Mouse (Mus musculus): ENCODE measurements around the gene Efhd1. TPM values are rescaled to one million over a fixed set of nuclear protein-coding genes. Genes with fewer than 3 reads are reported as not detected.

The Efhd1 gene
- total RNA-seq, 1 experiment from 2014 or later = not detected

DNA sequence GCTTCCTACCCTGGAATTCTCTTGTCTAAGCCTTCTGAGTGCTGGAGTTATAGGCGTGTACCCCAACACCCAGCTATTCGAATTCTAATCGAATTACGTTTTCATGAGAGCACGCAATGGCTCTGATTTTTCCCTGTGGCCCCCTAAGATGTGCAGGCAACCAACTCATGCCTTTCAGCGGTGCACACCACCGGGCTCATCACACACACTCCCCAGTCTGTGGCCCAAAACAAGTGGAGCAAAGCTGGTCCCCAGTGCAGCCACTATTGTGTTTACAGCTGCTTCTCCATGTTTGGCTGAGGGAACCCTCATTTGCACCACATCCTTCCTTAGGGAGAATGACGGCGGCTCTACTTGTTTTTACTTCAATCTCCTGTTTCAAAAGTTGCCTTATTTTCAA, 906 bp upstream of the Efhd1 start:
- no peak for ATAC-seq (replicated peaks in 1 of 2; ENCODE audit: insufficient read depth in 1 of 2, low FRiP score in 2 of 2, low TSS enrichment in 1 of 2, low read depth in 1 of 2, poor library complexity in 2 of 2, severe bottlenecking in 2 of 2)

DNA sequence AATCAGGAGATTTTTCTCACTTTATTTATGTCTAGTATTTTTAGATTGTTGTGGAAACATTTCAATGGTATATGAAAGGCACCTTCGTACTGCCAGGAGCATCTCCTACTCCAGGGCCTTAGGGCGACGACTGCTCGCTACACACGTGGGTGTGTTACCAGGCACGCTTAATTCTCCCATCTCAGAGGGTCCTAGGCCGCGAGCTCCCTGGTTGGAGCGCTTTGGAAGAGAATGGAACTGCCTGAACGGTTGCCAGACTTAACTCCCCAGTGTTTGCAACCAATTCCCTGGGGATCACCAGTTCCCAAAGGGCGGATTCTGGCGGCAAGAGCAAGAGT, 398 bp upstream of the Efhd1 start:
- no peak for ATAC-seq (replicated peaks in 1 of 2; ENCODE audit: insufficient read depth in 1 of 2, low FRiP score in 2 of 2, low TSS enrichment in 1 of 2, low read depth in 1 of 2, poor library complexity in 2 of 2, severe bottlenecking in 2 of 2)

DNA sequence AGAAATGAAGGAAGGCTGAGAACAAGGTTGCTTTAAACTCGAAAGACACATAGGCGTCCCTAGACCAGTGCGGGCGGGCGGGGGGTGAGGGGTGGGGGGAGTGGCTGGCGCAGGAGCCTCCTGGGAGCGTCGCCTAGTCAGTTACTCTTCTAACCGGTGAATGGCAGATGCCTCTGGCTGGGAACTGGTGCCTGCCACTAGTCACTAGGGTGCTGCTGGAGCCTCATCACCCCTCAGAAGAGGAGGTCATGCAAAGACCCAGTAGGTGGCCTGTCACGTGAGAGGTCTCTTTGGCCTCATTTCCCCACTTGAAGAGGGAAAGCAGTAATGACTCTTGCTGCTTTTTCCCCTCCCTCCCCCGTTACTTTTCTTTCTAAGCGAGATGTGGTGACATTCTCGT, 1.0 kb downstream of the Efhd1 start:
- ATAC-seq (replicated peaks in 1 of 2; ENCODE audit: insufficient read depth in 1 of 2, low FRiP score in 2 of 2, low TSS enrichment in 1 of 2, low read depth in 1 of 2, poor library complexity in 2 of 2, severe bottlenecking in 2 of 2) = no peak

DNA sequence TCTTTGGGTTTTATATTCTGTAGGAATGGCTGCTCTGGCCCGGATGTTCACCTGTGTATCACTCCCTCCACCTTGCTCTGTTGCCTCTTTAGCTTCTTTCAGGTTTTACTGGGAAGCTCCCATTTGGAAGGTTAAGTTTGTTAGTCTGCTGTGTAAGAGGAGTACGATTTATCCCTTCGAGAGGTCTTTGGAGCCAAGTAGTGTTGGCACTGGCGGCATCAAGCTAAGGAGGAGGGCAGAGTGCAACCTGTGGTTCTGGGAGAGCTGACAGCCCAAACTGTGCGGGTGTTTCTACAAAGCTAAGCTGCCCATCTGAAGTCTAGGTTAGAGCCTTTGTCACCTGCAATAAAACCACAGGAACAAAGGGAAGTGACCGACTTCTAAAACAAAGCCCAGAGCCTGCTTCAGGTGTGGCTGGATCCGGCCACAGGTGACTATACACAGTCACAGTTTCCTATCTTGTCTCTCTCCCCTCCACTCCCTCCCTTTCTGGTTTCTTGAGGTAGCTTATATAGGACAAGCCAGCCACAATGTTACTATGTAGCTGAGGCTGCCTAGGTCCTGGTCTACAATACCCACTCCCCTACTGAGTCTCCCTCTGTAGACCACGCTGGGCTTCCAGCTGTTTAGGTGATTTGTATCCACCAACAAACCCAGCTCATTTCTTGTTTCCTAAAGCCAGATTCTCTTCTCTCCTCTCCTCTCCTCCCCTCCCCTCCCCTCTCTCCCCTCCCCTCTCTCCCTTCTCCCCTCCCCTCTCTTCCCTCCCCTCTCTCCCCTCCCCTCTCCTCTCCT, 2.3 kb downstream of the Efhd1 start:
- no peak for ATAC-seq (replicated peaks in 1 of 2; ENCODE audit: insufficient read depth in 1 of 2, low FRiP score in 2 of 2, low TSS enrichment in 1 of 2, low read depth in 1 of 2, poor library complexity in 2 of 2, severe bottlenecking in 2 of 2)

DNA sequence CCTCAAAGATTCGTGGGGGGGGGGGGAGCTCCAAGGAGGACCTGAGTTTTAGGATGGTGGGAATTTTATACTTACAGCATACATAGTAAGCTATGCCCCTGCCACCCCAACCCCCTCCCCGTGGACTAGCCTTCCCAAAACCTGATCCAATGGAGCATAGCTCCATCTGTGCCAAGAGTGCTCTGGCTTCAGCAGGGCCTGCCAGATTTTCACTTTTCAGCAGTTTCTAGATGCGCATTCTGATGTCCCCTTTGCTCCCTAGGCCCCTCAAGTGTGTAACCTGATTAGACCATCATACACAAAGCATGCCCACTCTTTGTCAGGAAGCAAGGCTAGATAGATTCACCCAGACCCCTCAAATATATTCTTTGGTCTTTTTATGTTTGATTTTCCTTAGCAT, 6.0 kb downstream of the Efhd1 start:
- ATAC-seq (replicated peaks in 1 of 2; ENCODE audit: insufficient read depth in 1 of 2, low FRiP score in 2 of 2, low TSS enrichment in 1 of 2, low read depth in 1 of 2, poor library complexity in 2 of 2, severe bottlenecking in 2 of 2) = no peak

DNA sequence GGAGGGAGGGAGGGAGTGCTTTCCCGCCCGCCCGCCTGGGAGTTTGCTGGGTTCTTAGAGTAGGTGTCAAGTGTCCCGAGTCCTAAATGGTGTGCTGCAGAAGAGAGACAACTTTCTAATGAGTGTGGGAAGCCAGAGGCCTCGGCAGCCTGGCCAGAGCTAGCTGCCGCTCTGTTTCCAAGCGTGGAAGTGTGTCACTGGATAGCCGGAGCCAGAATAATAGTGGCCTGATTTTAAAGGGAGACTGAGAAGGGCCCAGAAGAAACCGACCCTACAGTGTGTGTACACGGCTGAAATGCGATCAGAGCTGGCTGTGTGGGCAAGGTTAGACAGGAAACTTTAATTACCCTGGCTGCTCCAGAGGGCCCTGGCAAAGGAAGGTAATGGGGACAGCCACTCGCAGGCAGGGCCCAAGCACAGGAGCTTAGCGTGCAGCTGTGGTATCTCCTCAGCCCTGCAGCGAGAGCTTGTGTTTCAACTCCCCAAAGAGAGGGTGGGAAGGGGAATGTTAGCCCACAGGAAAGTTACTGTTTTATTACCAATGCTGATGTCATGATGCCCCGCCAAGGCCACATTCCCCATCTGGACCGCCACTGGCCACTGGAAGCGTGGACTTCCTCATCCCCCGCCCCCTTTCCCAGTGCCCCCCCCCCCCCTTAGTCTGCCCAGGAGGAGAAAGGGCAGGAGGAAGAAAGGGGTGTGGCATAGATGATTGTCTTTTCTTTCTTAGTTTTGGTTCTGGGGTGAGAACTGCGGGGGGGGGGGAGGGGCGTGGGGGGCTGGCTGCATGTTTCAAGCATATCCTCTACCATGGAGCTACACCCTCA, 6.7 kb downstream of the Efhd1 start:
- no peak; a peak in 1 of 4 replicates for ATAC-seq (replicated peaks in 1 of 2; ENCODE audit: insufficient read depth in 1 of 2, low FRiP score in 2 of 2, low TSS enrichment in 1 of 2, low read depth in 1 of 2, poor library complexity in 2 of 2, severe bottlenecking in 2 of 2)

DNA sequence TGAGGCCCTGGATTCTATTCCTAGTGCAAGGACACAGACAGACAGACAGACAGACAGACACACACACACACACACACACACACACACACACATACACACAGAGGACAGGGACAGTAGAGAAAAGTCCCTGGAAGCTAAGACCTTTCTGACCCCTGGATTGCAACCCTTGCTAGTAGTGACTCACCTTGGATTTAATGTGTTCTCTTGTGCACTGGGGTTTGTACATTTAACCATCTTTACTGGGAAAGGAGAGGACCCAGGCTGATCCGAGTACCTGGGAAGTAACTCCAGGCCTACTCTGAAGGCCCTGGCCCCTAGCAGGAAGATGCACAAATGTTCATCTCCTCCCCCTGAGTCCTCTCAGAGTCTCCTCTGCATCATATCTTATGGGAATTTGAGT, 7.4 kb downstream of the Efhd1 start:
- no peak for ATAC-seq (replicated peaks in 1 of 2; ENCODE audit: insufficient read depth in 1 of 2, low FRiP score in 2 of 2, low TSS enrichment in 1 of 2, low read depth in 1 of 2, poor library complexity in 2 of 2, severe bottlenecking in 2 of 2)

DNA sequence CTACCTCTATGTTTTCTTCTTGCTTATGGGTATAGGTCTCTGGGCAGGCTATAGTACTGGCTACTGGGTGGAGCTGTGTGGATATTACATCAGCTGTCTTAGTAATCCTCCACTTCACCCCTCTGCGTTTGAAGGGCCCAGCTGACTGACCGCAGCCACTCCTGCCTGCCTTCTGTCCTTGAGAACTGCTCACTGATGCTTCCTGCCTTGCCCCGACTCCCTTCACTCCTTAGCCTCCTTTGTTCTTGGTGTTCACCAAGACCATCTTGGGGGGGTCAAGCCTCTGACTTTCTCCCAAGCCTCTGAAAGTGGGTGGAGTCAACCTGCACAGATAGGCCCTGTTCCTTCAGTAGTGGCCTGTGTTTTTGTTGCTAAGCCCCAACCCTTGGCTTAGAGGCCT, 8.3 kb downstream of the Efhd1 start:
- no peak for ATAC-seq (replicated peaks in 1 of 2; ENCODE audit: insufficient read depth in 1 of 2, low FRiP score in 2 of 2, low TSS enrichment in 1 of 2, low read depth in 1 of 2, poor library complexity in 2 of 2, severe bottlenecking in 2 of 2)

DNA sequence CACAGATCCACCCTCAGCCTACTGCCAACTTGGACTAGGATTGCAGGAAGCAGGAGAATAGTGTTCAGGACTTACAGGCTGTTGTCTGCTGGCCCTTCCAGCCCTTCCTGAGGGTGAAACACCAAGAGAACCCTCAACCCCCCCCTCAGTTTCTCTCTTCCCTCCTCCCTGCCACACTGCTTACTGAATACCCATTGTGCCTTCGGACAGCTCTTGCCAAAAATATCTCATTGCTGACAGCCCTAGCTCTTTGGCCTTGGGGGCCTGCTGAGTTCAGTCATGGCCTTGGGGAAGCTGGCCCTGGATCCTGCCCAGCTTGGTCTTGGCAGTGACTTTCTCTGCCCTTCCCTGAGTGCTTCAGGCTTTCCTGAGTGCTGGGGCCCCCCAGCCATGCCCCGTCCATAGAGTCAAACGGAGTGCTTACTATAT, 9.4 kb downstream of the Efhd1 start:
- no peak for ATAC-seq (replicated peaks in 1 of 2; ENCODE audit: insufficient read depth in 1 of 2, low FRiP score in 2 of 2, low TSS enrichment in 1 of 2, low read depth in 1 of 2, poor library complexity in 2 of 2, severe bottlenecking in 2 of 2)

DNA sequence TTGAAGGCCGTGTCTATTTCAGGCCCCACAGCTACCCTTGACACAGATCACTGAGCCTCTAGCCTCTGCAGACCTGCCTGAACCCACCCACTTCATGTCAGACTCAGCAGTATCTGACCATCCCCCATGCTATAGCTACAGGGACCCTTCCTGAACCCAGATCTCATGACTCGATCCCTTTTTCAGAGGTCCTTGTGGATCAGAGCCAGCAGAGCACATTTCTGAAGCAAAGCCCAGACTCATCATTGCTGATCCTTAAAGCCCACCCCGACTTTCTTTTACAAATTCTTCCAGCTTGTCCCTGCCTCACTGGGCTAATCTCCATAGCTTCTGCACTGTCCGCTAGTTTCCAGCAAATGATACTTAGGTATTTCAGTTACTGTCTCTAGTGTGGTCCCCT, 10.0 kb downstream of the Efhd1 start:
- ATAC-seq (replicated peaks in 1 of 2; ENCODE audit: insufficient read depth in 1 of 2, low FRiP score in 2 of 2, low TSS enrichment in 1 of 2, low read depth in 1 of 2, poor library complexity in 2 of 2, severe bottlenecking in 2 of 2) = no peak

DNA sequence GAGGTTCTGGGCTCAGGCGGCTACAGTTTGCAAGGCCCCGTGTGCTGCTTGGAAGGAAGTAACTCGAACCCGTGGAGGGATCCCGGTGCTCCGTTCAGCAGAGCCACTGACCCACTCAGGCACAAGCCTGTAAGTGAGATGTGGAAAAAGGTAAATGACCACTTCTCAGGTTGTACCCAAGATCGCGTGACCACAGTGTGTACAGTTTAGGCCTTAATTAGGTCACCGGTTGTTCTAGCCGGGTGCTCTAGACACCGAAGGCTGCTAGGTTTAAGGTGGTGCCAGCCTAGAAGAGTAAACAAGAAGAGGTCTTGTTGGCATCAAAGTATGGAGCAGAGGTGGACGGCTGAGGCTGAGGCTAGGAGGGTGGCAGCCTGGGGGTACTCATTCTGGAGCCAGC, 11.0 kb downstream of the Efhd1 start:
- ATAC-seq (replicated peaks in 1 of 2; ENCODE audit: insufficient read depth in 1 of 2, low FRiP score in 2 of 2, low TSS enrichment in 1 of 2, low read depth in 1 of 2, poor library complexity in 2 of 2, severe bottlenecking in 2 of 2) = no peak

DNA sequence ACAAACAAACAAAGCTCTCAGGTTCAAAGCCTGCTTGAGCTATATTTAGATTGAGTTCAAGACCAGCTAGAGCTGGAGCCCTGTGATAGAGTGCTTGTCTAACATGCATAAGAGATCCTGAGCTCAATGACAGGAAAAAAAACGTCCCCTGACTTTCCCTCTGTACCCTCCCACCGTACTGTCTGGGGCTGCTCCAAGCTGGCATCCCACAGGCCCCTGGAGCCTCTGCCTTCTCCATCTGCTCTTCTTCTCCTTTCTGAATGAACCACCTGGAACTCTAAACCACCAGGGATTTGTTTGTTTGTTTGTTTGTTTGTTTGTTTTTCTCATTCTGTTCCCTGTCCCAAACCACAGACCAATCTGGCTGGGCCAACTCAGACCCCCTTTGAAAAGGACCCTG, 11.9 kb downstream of the Efhd1 start:
- ATAC-seq (replicated peaks in 1 of 2; ENCODE audit: insufficient read depth in 1 of 2, low FRiP score in 2 of 2, low TSS enrichment in 1 of 2, low read depth in 1 of 2, poor library complexity in 2 of 2, severe bottlenecking in 2 of 2) = no peak

DNA sequence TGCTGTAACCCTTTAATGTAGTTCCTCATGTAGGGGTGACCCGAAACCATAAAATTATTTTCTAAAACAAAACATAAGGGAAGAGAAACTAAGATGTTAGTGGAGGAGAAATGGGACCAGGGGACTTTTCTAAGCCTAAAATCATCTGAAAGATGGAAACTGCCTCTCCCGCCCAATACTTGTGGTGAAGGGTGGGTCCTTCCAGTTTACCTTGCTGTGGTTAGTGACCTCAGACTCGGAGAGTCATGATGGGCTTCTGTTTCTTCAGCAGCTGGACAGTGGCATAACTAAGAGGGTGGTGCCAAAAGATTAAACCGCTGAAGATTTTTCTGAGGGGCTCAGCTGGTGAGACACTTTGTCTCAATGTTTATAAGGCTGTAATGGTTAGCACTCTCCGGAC, 16.1 kb downstream of the Efhd1 start:
- ATAC-seq (replicated peaks in 1 of 2; ENCODE audit: insufficient read depth in 1 of 2, low FRiP score in 2 of 2, low TSS enrichment in 1 of 2, low read depth in 1 of 2, poor library complexity in 2 of 2, severe bottlenecking in 2 of 2) = no peak

DNA sequence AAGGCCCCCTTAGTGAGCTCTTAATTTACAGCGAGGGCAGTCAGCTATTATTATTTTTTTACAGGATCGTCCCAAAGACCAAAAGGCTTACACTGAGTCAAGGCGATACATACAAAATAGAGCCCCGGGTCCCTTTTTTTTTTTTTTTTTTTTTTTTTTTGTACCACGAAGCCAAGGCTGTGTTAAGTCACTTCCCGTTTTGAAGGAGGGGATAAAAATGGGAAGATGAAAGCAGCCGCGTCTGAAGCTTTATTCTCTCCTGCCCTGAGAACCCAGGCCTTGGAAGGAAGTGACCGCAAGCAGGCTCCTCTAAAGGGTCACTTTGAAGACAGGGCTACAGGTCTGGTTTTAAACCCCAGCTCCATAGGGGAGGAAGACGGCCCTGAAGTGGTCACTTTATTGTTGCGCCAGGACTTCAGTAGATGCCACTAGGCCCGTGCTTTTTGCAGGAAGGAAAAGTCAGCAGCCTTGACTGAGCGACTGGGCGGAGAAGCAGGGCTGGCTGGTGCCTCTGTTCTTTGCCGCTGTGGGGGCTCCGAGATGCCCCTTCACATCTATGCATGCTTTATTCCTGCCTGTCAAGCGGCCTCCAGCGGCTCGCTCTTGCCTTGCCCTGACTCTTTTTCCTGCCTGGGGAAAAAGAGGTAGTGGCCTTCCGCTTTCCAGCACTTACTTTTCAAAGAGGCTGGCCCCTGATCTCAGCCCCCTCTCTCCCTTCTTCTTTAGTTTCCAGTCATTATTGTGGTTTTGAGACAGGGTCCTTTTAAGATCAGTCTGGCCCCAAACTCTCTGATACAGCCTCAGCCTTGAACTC, 17.6 kb downstream of the Efhd1 start:
- ATAC-seq (replicated peaks in 1 of 2; ENCODE audit: insufficient read depth in 1 of 2, low FRiP score in 2 of 2, low TSS enrichment in 1 of 2, low read depth in 1 of 2, poor library complexity in 2 of 2, severe bottlenecking in 2 of 2) = peak; percentile 43 to 56; a peak in 3 of 4 replicates

DNA sequence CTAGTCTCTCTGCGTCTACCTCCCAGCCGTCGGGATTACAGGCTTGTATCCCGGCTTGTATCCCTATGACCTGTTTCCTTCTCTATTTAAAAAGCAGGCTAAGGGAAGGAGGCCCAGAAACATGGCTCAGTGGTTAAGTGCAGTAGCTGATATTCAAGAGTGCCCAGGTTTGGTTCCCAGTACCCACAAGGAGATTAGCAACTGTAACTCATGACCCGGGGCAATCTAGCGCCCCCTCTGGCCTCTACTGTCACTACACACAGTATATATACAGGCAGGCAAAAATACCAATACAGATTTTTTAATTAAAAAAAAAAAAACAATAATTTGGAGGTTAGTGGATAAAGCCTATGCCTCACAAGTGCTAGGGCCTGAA, 18.2 kb downstream of the Efhd1 start:
- ATAC-seq (replicated peaks in 1 of 2; ENCODE audit: insufficient read depth in 1 of 2, low FRiP score in 2 of 2, low TSS enrichment in 1 of 2, low read depth in 1 of 2, poor library complexity in 2 of 2, severe bottlenecking in 2 of 2) = no peak

DNA sequence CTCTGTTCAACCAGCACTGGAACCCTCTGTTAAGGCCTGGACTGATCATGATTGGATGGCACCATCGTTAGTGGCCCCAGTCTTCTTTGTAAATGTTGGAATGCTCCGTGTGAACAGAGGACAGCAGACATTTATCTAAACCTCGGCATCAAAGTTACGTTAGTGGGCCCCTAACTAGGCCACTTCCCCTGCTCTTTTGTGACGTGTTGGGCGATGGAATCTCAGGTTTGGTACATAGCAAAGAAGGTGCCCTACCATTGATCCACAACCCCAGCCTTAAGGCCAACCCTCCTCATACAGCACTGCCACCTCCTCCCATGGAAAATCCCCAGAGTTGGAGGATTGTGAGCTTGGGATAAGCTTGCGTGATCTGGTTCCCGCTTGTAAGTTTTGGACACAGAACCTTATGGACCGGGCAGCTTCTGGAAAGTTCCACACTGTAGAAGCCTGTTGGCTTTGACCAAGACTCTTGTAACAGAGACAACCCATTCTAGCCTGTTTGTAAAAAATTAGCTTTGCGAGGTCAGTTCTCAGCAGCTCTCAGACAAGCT, 19.3 kb downstream of the Efhd1 start:
- ATAC-seq (replicated peaks in 1 of 2; ENCODE audit: insufficient read depth in 1 of 2, low FRiP score in 2 of 2, low TSS enrichment in 1 of 2, low read depth in 1 of 2, poor library complexity in 2 of 2, severe bottlenecking in 2 of 2) = no peak

DNA sequence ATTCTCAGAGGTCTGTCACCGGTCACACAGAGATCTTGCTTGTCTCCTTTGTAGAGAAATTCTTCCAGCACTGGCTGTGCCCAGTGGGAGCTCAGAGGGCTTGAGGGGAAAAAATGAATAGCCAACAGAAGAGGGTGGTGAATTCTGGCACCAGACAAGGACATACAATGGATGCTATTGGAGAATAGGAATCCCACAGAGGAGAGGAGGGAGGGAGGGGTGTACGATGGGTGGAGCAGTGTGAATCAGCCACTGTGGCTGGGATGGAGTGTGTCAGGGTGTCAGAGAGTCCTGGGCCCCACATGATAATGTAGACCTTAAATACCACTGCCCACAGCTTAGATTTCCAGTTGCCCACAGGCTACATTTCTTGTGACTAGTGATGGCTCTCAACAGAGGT, 22.9 kb downstream of the Efhd1 start:
- ATAC-seq (replicated peaks in 1 of 2; ENCODE audit: insufficient read depth in 1 of 2, low FRiP score in 2 of 2, low TSS enrichment in 1 of 2, low read depth in 1 of 2, poor library complexity in 2 of 2, severe bottlenecking in 2 of 2) = no peak

DNA sequence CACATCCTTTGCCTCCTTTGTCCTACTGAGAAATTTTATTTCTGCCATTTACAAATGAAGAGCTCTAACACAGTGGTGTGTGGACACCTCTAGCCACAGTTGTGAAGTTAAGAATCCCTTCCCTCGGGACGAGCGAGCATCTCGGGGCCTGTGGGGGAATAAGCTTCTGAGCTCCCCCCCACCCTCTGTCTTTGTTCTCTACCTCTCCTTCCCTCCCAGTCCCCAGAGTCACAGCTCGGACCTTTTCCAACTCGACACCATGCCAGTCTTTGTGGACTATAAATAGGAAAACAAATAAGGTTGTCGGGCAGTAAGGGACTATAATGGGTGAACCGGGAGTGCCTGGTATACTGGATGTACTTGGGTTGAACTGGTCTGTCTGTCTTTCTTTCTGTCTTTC, 27.3 kb downstream of the Efhd1 start:
- no peak for ATAC-seq (replicated peaks in 1 of 2; ENCODE audit: insufficient read depth in 1 of 2, low FRiP score in 2 of 2, low TSS enrichment in 1 of 2, low read depth in 1 of 2, poor library complexity in 2 of 2, severe bottlenecking in 2 of 2)
